19 mouse cellular contexts compared by ENCODE assay signal in the genomic region with DNA sequence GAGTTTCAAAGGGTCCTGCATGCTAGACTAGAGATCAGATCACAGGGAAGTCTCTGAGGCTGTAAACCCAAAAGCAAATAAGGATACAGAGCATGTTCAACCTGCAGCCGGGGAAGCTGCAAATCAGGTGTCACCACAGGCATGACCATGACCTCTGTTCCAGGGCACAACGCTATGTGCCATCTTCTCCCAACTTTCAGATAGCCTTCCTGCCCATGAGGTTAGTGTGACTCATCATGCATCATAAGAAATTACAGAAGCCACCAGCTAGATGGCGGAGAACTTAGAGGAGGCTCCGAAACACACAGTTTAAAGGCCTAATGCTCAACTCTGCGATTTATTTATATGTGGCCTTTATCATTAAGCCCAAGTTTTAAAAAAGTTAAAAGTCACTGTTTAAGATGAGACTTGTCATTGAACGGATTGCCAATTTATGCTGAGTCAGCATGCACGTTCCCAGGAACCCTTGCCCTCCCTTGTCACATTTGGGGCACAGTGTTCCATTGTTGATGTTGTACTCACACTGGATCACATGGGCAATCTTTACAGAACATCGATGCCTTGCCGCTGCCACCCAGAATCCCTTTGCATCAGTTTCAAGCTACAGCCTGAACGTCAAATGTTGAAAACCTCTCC.
DNase-seq lines count a peak whose midpoint lies in the region; TF ChIP-seq lines count a peak whose summit lies in the region.
"Had no signal": no experiment of that assay in that cellular context is flagged by ENCODE, and none has a peak within 500 bp of the region (broad histone marks: within the 10 kb centered on the region; RNA-seq: fewer than 3 reads in every experiment).

No protein-coding gene starts in this region.

- H3K9me3 ChIP-seq in ES-E14 (ENCODE audit: control insufficient read depth, insufficient read depth, low read depth, low read length), result no peaks in the 10 kb centered on the region
- H3K9me3 ChIP-seq: embryonic facial prominence, embryonic 12.5 days; forebrain, embryonic 13.5 days; forebrain, embryonic 15.5 days had no signal

- in situ Hi-C loops in ES-E14 (cut with MboI; ENCODE audit: low sequenced_read_pairs in 2 of 2, unreplicated experiment in 2 of 2), result loop anchor here in 1 of 2 experiments (25.0 kb wide), 1 partner anchor 1018 kb away; a partner anchor contains a TSS

- peak; percentile 51 to 57 for DNase-seq in adrenal gland, adult (ENCODE audit: inconsistent age in 2 of 2, low spot score in 1 of 2)
- DNase-seq in adrenal gland, postnatal 4 days (ENCODE audit: low spot score in 2 of 2), result no peak
- DNase-seq in 416B (ENCODE audit: low read depth) (peak; percentile 55), ES-E14 (ENCODE audit: low read depth, low spot score) (no peak)
- no peak for DNase-seq in B cell, adult 2 months
- no peak for DNase-seq in lung, postnatal 10 days
- DNase-seq: adrenal gland, adult 2 months; adrenal gland, postnatal 10 days; adrenal gland, postnatal 25 days; cerebellum, adult 11-12 months; cerebellum, adult 2 months; cerebellum, adult 9-10 months; cerebellum, postnatal 10 days; cerebellum, postnatal 25 days; forebrain, postnatal 0 days had no signal

- H3K9ac ChIP-seq in ES-E14 (ENCODE audit: insufficient read depth, low read depth, low read length, poor library complexity, severe bottlenecking), result no peak overlapping the region
- H3K9ac ChIP-seq: embryonic facial prominence, embryonic 12.5 days; forebrain, embryonic 13.5 days; forebrain, embryonic 15.5 days; forebrain, postnatal 0 days had no signal

- no peak overlapping the region for H3K4me3 ChIP-seq in ES-E14 (ENCODE audit: insufficient read depth in 1 of 2, low read depth in 1 of 2, low read length in 2 of 2, poor library complexity in 1 of 2, severe bottlenecking in 1 of 2)
- H3K4me3 ChIP-seq: embryonic facial prominence, embryonic 10.5 days; embryonic facial prominence, embryonic 12.5 days; forebrain, embryonic 13.5 days; forebrain, embryonic 15.5 days had no signal

- no peaks in the 10 kb centered on the region for H3K36me3 ChIP-seq in ES-E14 (ENCODE audit: control insufficient read depth, insufficient read depth, low read length, poor library complexity, severe bottlenecking)
- H3K36me3 ChIP-seq: embryonic facial prominence, embryonic 10.5 days; embryonic facial prominence, embryonic 12.5 days; forebrain, embryonic 15.5 days had no signal

- no peak overlapping the region for H3K27ac ChIP-seq in ES-E14 (ENCODE audit: insufficient read depth, low read depth, low read length, poor library complexity, severe bottlenecking)
- H3K27ac ChIP-seq: embryonic facial prominence, embryonic 10.5 days; embryonic facial prominence, embryonic 12.5 days; forebrain, embryonic 13.5 days; forebrain, embryonic 15.5 days had no signal

- H3K4me1 ChIP-seq in ES-E14 (ENCODE audit: control insufficient read depth in 2 of 2, insufficient read depth in 2 of 2, low read length in 2 of 2, poor library complexity in 1 of 2), result no peaks in the 10 kb centered on the region
- H3K4me1 ChIP-seq: embryonic facial prominence, embryonic 10.5 days; embryonic facial prominence, embryonic 12.5 days; forebrain, embryonic 13.5 days; forebrain, embryonic 15.5 days had no signal

TF ChIP-seq in ES-E14, 5 proteins besides CTCF, POLR2A, EP300 and RAD21:
- TF ChIP-seq CHD2 (IDR thresholded peaks at IDR 0.05; ENCODE audit: low read depth, low read length), result no peak
- peak; percentile 97 for TF ChIP-seq MAFK (IDR thresholded peaks at IDR 0.05; ENCODE audit: insufficient read depth, low read depth, low read length)
- TF ChIP-seq ZC3H11A (IDR thresholded peaks at IDR 0.05; ENCODE audit: borderline replicate concordance, low read depth, low read length), result no peak

Comparison
In these comparisons a context has a peak if more than half of its experiments do, and no peak if none do; other contexts are left out.
1. DNase-seq: peak in adrenal gland, adult (2 of 2) and 416B (single experiment); none in adrenal gland, postnatal 4 days (0 of 2), ES-E14 (single experiment), B cell, adult 2 months (0 of 2) and lung, postnatal 10 days (single experiment).